Comparison of ENCODE assay signal across 8 mouse cellular contexts in the genomic region with DNA sequence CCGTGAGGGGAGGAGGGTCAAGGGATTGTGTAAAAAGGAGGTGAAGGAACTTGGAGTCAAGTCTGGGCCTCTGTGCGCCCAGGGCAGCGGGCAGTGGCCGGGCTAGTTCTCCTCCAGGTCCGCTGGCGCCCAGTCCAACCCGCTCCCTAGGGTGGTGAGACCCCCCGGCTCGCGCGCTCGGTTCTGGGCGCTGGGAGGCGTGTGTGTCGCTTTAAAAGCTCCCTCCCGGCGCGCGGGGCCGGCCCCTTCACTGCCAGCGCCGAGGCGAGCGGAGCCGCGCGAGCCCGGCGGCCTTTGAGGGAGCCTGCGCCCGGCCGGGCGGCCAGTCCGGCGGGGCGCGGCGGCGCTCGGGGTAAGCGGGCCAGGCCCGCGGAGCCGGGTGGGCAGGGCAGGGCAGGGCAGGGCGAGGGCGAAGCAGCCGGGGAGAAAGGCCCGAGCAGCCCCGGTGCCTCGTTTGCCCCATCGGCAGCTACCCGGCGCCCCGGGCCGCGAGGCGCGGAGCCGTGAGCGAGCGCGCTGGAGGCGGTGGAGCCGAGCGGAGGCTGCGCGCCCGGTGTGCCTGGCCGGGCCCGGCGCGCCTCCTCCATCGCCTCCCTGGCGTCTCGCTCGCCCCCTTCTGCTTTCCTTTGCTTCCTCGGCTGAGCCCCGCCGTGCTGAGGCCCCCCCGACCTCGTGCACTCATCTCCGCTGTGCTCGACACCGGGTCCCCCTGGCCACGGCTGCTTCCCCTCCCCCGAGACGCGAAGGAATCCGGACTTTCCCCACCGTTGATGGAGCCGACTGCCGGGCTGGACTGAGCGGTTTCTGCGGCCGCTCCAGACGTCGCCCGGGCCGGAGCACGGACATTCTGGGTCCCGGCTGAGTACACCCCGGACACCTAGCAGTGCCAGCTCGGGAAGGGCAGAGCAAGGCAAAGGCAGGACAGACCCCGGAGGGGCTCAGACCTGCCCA. TPM values are rescaled to one million over a fixed set of nuclear protein-coding genes. Genes with fewer than 3 reads are reported as not detected.
DNase-seq lines count a peak whose midpoint lies in the region; ATAC-seq lines count a peak whose summit lies in the region.

TSS of gene Insyn1 (plus strand) at position 753 of the 951 bp plus-strand sequence.

- no peaks in the 10 kb centered on the region for H3K36me3 ChIP-seq in erythroblast, embryonic 14.5 days (ENCODE audit: control insufficient read depth)
- peaks cover 8% of the 10 kb centered on the region for H3K36me3 ChIP-seq in hindbrain, embryonic 13.5 days
- H3K36me3 ChIP-seq in splenic B cell, adult 2 months (ENCODE audit: control insufficient read depth, insufficient read depth, low read length, poor library complexity, severe bottlenecking): no peaks in the 10 kb centered on the region

- H3K9me3 ChIP-seq in erythroblast, embryonic 14.5 days (ENCODE audit: control insufficient read depth, low read length): no peaks in the 10 kb centered on the region
- no peaks in the 10 kb centered on the region for H3K9me3 ChIP-seq in hindbrain, embryonic 13.5 days

- ATAC-seq in erythroblast, adult 5-6 weeks (replicated peaks; ENCODE audit: low FRiP score, poor library complexity, severe bottlenecking): no peak
- peak; percentile 72 for ATAC-seq in hindbrain, embryonic 13.5 days (ENCODE audit: low FRiP score)

- H3K4me3 ChIP-seq in erythroblast, embryonic 14.5 days (replicated peaks): peak within 1 kb of the TSS; percentile 28
- peak within 1 kb of the TSS; percentile 75 for H3K4me3 ChIP-seq in hindbrain, embryonic 13.5 days

- H3K27ac ChIP-seq in hindbrain, embryonic 13.5 days: peak within 1 kb of the TSS; percentile 96

- intact Hi-C loops in left cerebral cortex, postnatal 14 days (cut with DNase I): loop anchor here (2.0 to 5.0 kb wide), 2 partner anchors 46 to 157 kb away; no protein-coding TSS in a partner anchor

- H3K27me3 ChIP-seq in erythroblast, embryonic 14.5 days (ENCODE audit: control insufficient read depth): peaks cover 62% of the 10 kb centered on the region
- H3K27me3 ChIP-seq in hindbrain, embryonic 13.5 days: peaks cover 44% of the 10 kb centered on the region
- peaks cover 3% of the 10 kb centered on the region for H3K27me3 ChIP-seq in splenic B cell, adult 2 months (ENCODE audit: control insufficient read depth, insufficient read depth, low read length, poor library complexity, severe bottlenecking)

- H3K4me1 ChIP-seq in erythroblast, embryonic 14.5 days (ENCODE audit: control insufficient read depth): no peaks in the 10 kb centered on the region
- H3K4me1 ChIP-seq in hindbrain, embryonic 13.5 days (replicated peaks): peaks cover 48% of the 10 kb centered on the region

- peak within 1 kb of the TSS; percentile 91 for H3K4me2 ChIP-seq in hindbrain, embryonic 13.5 days

- 0% methylated on average over 69 of the region's 104 CpGs for WGBS in hindbrain, embryonic 13.5 days

- peak within 1 kb of the TSS; percentile 87 for H3K9ac ChIP-seq in hindbrain, embryonic 13.5 days

- DNase-seq in cerebellum, postnatal 10 days: peak; percentile 73 to 75
- peak; percentile 45 for DNase-seq in gastrocnemius, adult 18-20 months (ENCODE audit: low spot score)
- peak; percentile 43 to 66 for DNase-seq in left cerebral cortex, postnatal 14 days (ENCODE audit: low spot score in 2 of 2)
- DNase-seq in mesoderm, embryonic 11.5 days (ENCODE audit: low read depth, low spot score): peak; percentile 61
- DNase-seq in splenic B cell, adult 2 months (ENCODE audit: low read depth, low spot score): peak; percentile 42

RNA-seq across cellular contexts. Expression of gene Insyn1, which starts in this region (rescaled TPM):
- not detected in 2 replicates for polyA plus RNA-seq in erythroblast, embryonic 14.5 days (2012)
- total RNA-seq in erythroblast, adult 5-6 weeks (2015; ENCODE audit: low replicate concordance): not detected in 2 replicates
- total RNA-seq in erythroblast, adult 5-6 weeks (2017; ENCODE audit: low replicate concordance): not detected in 2 replicates
- total RNA-seq in gastrocnemius, adult 18-20 months (2021): 10 to 100 TPM; 24.5 to 31.0 TPM
- polyA plus RNA-seq in hindbrain, embryonic 13.5 days (2015; fragmentation: Nextera tagmentation; extraction: Ambion mirVana): 5.0 and 6.8 TPM in 2 replicates
- 100 to 1,000 TPM; 155 to 173 TPM for total RNA-seq in left cerebral cortex, postnatal 14 days (2021)

Comparison
In these comparisons a context has a peak if more than half of its experiments do, and no peak if none do; other contexts are left out.
1. RNA of gene Insyn1 (total RNA-seq): 155 to 173 TPM in left cerebral cortex, postnatal 14 days and 24.5 to 31.0 TPM in gastrocnemius, adult 18-20 months; not detected in erythroblast, adult 5-6 weeks; every median in the first group is over 10 times any median in the second.
2. RNA of gene Insyn1 (total RNA-seq): 155 to 173 TPM in left cerebral cortex, postnatal 14 days; 24.5 to 31.0 TPM in gastrocnemius, adult 18-20 months; every median in the first group is over 4 times any median in the second.
3. Peak in every context shown above with its lines, with median percentiles within 50 percentile points of each other: DNase-seq.